Mouse (Mus musculus): ENCODE results near the gene Mlf2.

GRCm38 (mm10) chr6:124933127-124933526 is 1.9 kb downstream of the Mlf2 start:
- TF ChIP-seq POLR2A (IDR thresholded peaks at IDR 0.05; ENCODE audit: borderline replicate concordance, low read depth, low read length) (no peak), CTCF (IDR thresholded peaks at IDR 0.05; ENCODE audit: low read depth, low read length) (no peak)

All from bone marrow macrophage, adult 2 months (primary cell).